Mouse (Mus musculus): ENCODE measurements around the gene Plekhj1. TPM values are rescaled to one million over a fixed set of nuclear protein-coding genes. Genes with fewer than 3 reads are reported as not detected.

Gene Plekhj1
- total RNA-seq, 2 experiments from 2014 or later, result 63.6 to 71.6 TPM

DNA sequence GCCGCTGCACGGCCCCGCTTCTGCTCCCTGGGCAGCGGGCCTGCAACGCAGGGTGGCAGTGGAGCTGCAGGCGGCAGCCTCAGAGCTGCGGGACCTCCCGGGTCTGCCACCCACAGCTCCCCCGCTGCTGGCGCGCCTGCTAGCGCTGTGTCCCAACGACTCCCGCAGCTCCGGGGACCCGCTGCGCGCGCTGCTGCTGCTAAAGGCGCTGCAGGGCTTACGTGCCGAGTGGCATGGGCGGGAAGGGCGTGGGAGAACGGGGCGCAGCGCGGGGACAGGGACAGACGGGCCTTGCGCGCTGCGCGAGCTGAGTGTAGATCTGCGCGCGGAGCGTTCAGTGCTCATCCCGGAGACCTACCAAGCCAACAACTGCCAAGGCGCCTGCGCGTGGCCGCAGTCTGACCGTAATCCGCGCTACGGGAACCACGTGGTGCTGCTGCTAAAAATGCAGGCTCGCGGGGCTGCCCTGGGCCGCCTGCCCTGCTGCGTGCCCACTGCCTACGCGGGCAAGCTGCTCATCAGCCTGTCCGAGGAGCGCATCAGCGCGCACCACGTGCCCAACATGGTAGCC lies 8.7 kb upstream of the Plekhj1 start:
- peak; percentile 69 to 75 for DNase-seq (ENCODE audit: extremely low spot score in 1 of 2, low spot score in 1 of 2)

DNA sequence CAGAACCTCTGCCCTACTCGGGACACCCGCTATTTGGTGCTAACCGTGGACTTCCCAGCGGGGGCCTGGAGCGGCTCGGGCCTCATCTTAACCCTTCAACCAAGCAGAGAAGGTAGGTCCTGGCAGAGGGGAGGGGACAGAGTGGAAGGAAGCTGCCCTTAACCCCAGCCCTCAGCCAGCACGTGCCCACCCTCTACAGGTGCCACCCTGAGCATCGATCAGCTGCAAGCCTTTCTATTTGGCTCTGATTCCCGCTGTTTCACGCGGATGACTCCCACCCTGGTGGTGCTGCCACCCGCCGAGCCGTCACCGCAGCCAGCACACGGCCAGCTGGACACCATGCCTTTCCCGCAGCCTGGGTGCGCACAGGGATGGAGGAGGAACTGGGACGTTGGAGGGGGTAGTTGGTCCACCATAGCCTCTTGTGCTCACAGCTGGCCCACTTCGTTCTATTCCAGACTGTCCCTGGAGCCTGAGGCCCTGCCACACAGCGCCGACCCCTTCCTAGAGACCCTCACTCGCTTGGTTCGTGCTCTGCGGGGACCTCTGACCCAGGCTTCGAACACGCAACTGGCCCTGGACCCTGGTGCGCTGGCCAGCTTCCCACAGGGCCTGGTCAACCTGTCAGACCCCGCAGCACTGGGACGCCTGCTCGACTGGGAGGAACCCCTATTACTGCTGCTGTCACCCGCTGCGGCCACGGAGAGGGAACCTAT lies 8.1 kb upstream of the Plekhj1 start:
- no peak for DNase-seq (ENCODE audit: extremely low spot score in 1 of 2, low spot score in 1 of 2)

DNA sequence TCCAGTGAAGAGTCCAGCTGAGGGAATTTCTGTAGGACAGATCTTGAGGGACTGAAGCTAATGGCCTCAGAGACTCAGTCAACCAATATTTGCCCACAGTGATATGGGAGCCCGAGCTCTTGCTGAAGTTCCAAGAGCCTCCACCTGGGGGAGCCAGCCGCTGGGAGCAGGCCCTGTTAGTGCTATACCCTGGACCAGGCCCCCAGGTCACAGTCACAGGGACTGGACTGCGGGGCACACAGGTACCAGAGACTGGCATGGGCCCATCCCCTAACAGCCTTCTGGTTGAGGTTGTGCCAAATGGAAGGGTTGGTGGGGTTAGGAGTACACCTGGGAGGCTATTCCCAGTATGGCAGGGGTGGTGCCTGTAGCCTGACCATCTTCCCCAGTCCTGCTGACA lies 7.5 kb upstream of the Plekhj1 start:
- peak; percentile 83 to 90 for DNase-seq (ENCODE audit: extremely low spot score in 1 of 2, low spot score in 1 of 2)

DNA sequence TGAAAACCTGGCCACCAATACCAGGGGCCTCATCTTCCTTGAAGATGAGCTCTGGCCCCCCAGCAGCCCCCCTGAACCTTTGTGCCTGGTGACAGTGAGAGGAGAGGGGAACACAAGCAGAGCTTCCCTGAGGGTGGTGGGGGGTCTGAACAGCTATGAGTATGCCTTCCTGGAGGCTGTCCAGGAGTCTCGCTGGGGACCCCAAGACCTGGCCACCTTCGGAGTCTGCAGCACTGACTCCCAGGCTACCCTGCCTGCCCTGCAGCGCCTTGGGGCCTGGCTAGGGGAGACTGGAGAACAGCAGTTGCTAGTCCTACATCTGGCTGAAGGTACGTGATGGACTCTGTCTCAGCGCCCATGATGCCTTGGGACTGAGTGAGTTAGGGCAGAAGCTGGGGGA lies 6.9 kb upstream of the Plekhj1 start:
- DNase-seq (ENCODE audit: extremely low spot score in 1 of 2, low spot score in 1 of 2), result no peak

DNA sequence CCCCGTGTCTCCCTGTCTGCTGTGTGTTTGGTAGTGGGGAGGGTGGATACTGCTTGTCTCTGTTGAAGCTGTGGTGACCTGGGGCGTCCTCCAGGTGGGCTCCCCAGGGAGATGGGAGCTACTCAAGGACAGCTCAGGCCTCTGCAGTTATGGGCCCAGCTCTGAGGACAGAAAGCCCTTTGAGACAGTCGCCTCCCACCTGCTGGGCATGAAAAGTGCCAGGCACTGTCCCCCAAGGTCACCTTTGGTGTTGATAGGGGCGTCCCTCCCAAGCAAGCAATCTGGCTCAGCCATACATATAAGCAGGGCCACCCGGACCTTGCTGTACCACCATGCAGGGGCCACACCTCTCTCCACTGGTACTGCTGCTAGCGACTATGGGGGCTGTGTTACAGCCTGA lies 6.5 kb upstream of the Plekhj1 start, which contains the start of gene Amh:
Gene Amh, plus strand, starts transcription at position 328 of the 400 bp plus-strand sequence.
- DNase-seq (ENCODE audit: extremely low spot score in 1 of 2, low spot score in 1 of 2), result no peak

- no peak for DNase-seq (ENCODE audit: extremely low spot score in 1 of 2, low spot score in 1 of 2)
These were observed 5.9 kb upstream of the Plekhj1 start for GRCm38 (mm10) chr10:80804340-80804739.

DNA sequence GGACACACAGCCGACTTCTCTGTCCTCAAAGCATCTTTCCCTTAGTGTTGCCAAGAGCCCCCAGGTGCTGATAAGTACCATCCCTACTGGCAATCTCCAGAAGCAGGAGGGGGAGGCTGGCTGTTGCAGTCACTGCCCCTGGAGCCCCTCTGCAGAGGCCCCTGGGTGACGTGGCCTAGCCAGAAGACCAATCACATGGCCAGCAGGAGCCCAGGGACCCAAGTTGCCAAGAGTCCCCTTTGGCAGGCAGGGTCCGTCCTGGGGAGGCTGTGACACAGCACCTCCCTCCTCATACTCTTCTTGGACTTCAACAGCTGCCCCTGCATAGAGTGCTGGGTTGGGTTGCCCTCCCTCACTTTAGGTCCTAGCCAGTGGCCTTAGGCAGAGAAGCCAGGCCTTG lies 4.6 kb upstream of the Plekhj1 start:
- DNase-seq (ENCODE audit: extremely low spot score in 1 of 2, low spot score in 1 of 2), result no peak

DNA sequence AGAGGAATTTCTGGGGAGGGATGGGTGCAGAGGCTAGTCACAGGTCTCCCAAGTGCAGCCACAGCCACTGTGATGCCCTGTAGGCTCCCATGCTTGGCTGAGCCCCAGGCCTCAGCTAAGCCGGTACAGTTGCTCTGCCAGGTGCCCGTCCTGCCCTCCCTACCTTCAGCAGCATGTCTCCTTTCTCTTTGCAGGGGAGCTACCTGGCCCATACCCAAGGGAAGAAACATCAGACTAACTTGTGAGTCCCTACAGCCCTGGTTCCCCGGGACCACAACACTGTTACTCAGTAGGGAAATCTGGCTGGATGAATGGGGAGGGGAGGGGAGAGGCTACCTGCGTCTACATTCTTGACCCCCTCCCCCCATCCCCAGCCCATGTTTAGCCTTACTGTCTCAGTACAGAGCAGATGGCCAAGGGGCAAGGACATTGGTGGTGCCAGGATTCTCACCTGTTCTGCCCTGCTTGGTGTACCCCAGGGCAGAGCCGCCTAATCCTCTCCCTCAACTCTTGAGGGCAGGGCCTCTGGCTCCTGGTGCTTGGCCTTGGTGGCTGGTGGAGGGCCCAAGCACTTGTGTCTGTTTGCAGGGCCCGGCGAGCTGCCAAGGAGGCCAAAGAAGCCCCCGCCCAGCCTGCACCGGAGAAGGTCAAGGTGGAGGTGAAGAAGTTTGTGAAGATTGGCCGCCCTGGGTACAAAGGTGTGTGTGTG lies 3.9 kb upstream of the Plekhj1 start:
- DNase-seq (ENCODE audit: extremely low spot score in 1 of 2, low spot score in 1 of 2), result no peak

DNA sequence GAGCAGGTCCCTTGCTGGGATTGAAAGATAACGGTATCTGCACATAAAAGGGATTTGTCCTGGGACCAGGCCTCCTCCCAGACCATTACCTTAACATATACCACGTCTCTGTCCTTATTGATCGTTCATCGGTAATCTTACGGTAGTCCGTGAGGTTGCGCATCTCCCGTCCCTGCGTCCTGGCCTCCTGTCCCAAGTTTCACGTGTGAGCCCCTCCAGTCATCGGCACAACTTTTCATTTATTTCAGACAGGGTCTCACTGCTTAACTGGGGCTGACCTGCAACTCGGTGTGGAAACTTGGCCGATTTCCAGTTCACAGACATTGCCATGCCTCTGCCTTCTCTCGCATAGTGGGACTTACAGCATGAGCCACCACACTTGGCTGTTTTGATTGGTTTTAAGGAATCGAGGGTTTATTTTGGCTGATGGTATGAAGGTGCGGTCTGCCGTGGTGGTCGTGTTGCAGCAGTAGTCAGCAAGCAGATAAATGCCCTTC lies 692 bp upstream of the Plekhj1 start:
- no peak for DNase-seq (ENCODE audit: extremely low spot score in 1 of 2, low spot score in 1 of 2)

GRCm38 (mm10) chr10:80797186-80798149 lies 958 bp downstream of the Plekhj1 start:
- no peak for DNase-seq (ENCODE audit: extremely low spot score in 1 of 2, low spot score in 1 of 2)

DNA sequence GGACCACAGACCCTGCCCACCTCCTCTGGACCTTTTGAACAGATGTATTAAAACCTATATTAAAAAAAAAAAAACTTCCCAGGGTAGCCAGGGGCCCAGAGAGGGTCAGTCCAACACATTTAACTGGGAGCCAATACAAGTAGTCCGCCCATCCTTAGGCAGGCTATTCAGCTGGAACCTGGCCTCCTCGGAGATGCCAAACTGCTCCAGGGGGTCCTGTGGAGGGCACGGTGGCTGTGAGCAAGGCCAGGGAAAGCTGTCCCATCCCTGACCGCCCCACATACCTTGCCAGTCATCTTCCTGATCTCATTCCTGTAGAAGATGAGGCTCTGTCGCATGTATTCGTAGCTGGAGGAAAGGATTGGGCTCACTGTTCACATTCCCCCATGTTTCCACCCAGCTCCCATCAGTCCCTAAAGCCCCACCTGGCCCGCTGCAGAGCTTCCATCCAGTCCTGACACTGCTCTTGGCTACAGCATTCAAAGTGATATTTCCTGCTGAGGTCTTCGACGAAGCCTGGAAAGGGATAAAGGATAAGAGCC lies 2.0 kb downstream of the Plekhj1 start:
- no peak for DNase-seq (ENCODE audit: extremely low spot score in 1 of 2, low spot score in 1 of 2)

DNA sequence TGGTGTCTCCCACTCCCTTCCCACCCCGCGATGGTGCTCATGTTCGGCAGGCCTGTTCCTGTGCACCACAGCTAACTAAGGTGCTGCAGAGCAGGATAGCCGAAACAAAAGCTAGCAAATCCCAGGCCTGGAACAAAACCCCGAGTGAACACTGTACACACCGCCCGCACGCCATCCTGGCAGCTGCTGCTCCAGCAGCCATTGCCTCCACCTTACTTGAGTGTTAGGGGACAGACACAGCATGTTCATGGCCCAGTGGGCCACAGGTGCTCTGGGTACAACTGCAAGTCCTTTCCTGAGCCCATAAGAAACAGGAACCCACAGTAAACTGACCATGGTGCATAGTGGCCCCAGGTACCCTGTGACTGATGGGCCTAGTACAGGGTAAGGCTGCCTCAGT lies 3.7 kb downstream of the Plekhj1 start:
- DNase-seq (ENCODE audit: extremely low spot score in 1 of 2, low spot score in 1 of 2), result no peak

GRCm38 (mm10) chr10:80793803-80794202 lies 4.6 kb downstream of the Plekhj1 start:
- no peak for DNase-seq (ENCODE audit: extremely low spot score in 1 of 2, low spot score in 1 of 2)

DNA sequence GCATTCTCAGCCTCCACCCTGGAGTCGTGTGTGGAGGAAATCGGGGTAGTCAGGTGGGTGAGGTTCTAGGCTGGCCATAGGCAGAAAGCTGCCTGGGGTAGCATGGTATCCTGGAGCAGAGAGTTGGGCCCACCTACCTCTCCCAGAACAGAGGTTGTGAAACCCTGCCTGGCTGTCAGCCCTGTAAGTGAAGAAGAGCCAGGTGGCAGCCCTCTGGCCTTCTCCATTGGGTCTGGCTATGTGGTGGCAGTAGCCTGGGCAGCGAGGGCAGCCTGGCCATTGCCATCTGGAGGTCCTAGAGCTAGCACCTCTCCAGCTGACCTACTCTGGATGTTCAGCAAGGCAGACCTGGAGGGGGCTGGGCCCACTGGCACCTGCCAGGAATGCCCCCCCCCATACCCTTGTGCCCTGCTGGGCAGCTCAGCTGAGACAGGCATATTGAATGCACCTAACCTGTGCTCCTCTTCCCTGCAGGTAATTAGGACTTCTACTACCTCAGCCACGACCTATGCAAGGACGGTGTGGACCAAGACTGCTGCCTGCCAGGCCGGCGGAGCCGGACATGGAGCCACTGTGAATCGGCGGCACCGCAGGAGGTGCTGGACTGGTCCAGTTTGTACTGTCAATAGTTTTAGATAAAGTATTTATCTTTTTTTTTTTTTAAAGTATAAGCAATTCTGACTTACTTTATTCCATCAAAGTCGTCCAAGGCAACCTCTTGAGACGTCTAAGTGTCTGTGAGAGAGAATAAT lies 5.2 kb downstream of the Plekhj1 start:
- DNase-seq (ENCODE audit: extremely low spot score in 1 of 2, low spot score in 1 of 2), result no peak

DNA sequence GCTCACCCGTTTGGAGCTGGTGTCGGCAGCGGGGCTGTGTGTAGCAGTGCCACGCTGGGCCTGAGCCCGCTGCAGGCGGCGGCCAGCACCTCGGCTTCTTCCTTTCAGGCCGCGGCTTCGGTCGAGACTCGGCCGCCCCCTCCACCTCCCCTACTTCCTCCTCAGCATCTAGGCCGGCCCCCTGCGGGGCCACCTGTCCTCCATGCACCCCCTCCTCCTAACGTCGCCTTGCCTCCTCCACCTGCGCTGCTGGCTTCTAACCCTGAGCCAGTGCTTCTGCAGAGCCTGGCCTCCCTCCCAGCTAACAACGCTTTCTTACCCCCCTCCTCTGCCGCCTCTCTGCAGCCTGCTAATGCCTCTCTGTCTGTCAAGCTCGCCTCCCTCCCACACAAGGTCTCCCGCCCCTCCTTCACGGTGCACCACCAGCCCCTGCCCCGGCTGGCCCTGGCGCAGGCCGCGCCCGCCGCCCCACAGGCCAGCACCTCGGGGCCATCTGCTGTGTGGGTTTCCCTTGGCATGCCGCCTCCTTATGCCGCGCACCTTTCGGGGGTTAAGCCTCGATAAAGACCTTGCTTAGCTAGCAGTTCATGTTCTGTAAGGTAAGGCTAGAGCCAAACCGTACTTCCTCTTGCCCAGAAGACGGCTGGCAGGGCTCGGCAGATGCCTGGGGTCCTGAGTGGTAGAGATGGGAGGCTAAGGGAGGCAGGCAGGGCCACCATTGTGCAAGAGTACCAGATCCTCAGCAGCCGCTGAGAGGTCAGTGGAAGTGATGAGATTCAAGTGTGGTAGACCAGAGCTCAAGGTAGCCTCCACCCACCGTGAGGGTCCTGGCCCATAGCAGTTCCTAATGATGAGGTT lies 6.0 kb downstream of the Plekhj1 start:
- DNase-seq (ENCODE audit: extremely low spot score in 1 of 2, low spot score in 1 of 2), result no peak

DNA sequence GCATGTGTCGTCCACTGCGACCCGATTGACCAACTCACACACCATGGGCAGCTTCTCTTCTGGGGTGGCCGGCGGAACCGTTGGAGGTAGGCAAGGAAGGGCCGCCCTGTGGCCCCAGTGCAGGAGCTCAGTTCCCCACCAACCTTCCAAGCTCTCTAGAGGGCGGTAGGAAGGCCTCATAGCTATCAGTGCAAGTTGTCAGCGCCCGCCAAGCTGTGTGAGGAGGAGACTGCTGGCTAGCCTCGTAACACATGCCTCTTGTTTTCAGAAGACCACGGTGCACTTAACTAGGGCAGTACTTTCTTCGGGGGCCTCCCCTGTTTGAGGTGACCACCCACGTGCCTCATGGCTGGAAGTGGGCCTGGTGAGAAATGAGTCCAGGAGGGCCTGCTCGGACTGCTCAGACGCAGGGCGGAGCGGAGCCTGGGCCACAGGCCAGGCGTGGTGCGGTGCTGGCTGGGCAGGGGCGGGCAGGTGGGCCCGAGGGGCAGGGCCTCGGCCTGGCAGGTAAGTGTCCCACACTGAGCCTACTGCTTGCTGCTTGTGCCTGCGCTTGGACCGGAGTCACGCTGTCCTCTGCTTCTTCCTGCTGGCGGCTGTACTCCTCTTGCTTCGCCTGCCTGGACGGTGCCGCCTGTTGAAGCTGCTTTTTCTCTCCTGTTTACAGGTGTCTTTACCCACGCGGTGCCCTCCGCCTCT lies 6.8 kb downstream of the Plekhj1 start:
- DNase-seq (ENCODE audit: extremely low spot score in 1 of 2, low spot score in 1 of 2), result no peak

DNA sequence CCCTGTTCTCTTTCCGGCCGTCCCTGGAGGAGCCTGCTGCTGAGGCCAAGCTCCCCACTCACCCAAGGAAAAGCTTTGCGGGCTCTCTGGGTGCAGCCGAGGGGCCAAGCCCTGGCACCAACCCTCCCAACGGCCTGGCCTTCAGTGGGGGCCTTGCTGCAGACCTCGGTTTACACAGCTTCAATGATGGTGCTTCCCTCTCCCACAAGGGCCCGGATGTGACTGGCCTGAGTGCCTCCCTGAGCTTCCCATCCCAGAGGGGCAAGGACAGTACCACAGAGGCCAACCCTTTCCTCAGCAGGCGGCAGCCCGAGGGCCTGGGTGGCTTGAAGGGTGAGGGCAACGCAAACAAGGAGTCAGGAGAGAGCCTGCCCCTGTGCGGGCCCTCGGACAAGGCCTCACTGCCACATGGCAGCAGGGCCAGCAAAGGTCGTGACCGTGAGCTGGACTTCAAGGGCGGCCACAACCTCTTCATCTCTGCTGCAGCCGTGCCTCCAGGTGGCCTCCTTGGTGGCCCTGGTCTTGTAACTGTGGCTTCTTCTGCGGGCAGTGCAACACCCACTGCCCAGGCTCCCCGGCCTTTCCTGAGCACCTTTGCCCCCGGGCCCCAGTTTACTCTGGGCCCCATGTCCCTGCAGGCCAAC lies 7.5 kb downstream of the Plekhj1 start:
- DNase-seq (ENCODE audit: extremely low spot score in 1 of 2, low spot score in 1 of 2), result no peak

Measured in layer of hippocampus, postnatal 25 days (tissue).